Mouse (Mus musculus): ENCODE results near the gene Klhl9. TPM values are rescaled to one million over a fixed set of nuclear protein-coding genes. Genes with fewer than 3 reads are reported as not detected.

Gene Klhl9
- total RNA-seq, 2 experiments from 2014 or later, result 81.9 to 94.2 TPM

Other genes with a start within 250 kb of the Klhl9 start
- gene Ifnb1, start 199.7 kb downstream of the Klhl9 start, total RNA-seq (2021), result not detected
- gene Ifna15, start 164.2 kb downstream of the Klhl9 start, total RNA-seq (2021), result not detected
- not detected for gene Ifna14, start 150.7 kb downstream of the Klhl9 start, total RNA-seq (2021)
- gene Ifna9, start 130.1 kb downstream of the Klhl9 start, total RNA-seq (2021), result not detected
- gene Ifna12, start 119.1 kb downstream of the Klhl9 start, total RNA-seq (2021), result not detected
- gene C87499, start 88.1 kb downstream of the Klhl9 start, total RNA-seq (2021), result not detected
- gene Ifna13, start 78.0 kb downstream of the Klhl9 start, total RNA-seq (2021), result not detected
- gene Ifna16, start 45.5 kb downstream of the Klhl9 start, total RNA-seq (2021), result not detected
- not detected for gene Ifna2, start 38.6 kb downstream of the Klhl9 start, total RNA-seq (2021)
- gene Ifnab, start 31.1 kb downstream of the Klhl9 start, total RNA-seq (2021), result not detected
- under 1 TPM in 1 of 2 experiments, not detected in 1; 0.98 TPM for gene Gm26566, start 660 bp downstream of the Klhl9 start, total RNA-seq (2021)
- gene Gm13271, start 32.4 kb upstream of the Klhl9 start, total RNA-seq (2021), result not detected
- gene Gm13283, start 37.7 kb upstream of the Klhl9 start, total RNA-seq (2021), result not detected
- not detected for gene Gm13290, start 51.4 kb upstream of the Klhl9 start, total RNA-seq (2021)
- gene Gm13289, start 54.5 kb upstream of the Klhl9 start, total RNA-seq (2021), result not detected
- not detected for gene Gm13272, start 57.4 kb upstream of the Klhl9 start, total RNA-seq (2021)
- gene Ifnz, start 59.7 kb upstream of the Klhl9 start, total RNA-seq (2021), result not detected
- not detected for gene Gm13276, start 63.2 kb upstream of the Klhl9 start, total RNA-seq (2021)
- gene Gm13277, start 66.2 kb upstream of the Klhl9 start, total RNA-seq (2021), result not detected
- not detected for gene Gm13278, start 69.1 kb upstream of the Klhl9 start, total RNA-seq (2021)
- not detected for gene Gm13275, start 72.0 kb upstream of the Klhl9 start, total RNA-seq (2021)
- not detected for gene Gm13279, start 74.9 kb upstream of the Klhl9 start, total RNA-seq (2021)
- gene Gm13285, start 77.2 kb upstream of the Klhl9 start, total RNA-seq (2021), result under 1 TPM; 0.37 to 0.54 TPM
- gene Gm13287, start 80.8 kb upstream of the Klhl9 start, total RNA-seq (2021), result not detected
- not detected for gene Gm13288, start 83.1 kb upstream of the Klhl9 start, total RNA-seq (2021)
- gene Ifna7, start 93.8 kb upstream of the Klhl9 start, total RNA-seq (2021), result not detected
- not detected for gene Ifna11, start 97.5 kb upstream of the Klhl9 start, total RNA-seq (2021)
- gene Ifna6, start 105.0 kb upstream of the Klhl9 start, total RNA-seq (2021), result not detected
- not detected for gene Ifna5, start 113.1 kb upstream of the Klhl9 start, total RNA-seq (2021)
- not detected for gene Ifna4, start 119.4 kb upstream of the Klhl9 start, total RNA-seq (2021)
- not detected for gene Ifna1, start 127.6 kb upstream of the Klhl9 start, total RNA-seq (2021)
- not detected for gene Ifne, start 157.7 kb upstream of the Klhl9 start, total RNA-seq (2021)

All from gastrocnemius, postnatal 4 days (tissue).